Mouse (Mus musculus) frontal cortex, postnatal 10 days (tissue): Measurements from ENCODE around the gene Cdc42ep2.
"Not testable (repeated sequence)": the region's sequence is repeated elsewhere in the genome, so short reads cannot be mapped to it uniquely, and the experiment has no call there.

Source experiments
- DNase-seq, 2 experiments: peaks; one replicate each; pipeline ENCODE4 v3.0.0; 2022; ENCODE audit warnings: low spot score in 2 of 2, mixed read lengths in 1 of 2

Gene Cdc42ep2

DNA sequence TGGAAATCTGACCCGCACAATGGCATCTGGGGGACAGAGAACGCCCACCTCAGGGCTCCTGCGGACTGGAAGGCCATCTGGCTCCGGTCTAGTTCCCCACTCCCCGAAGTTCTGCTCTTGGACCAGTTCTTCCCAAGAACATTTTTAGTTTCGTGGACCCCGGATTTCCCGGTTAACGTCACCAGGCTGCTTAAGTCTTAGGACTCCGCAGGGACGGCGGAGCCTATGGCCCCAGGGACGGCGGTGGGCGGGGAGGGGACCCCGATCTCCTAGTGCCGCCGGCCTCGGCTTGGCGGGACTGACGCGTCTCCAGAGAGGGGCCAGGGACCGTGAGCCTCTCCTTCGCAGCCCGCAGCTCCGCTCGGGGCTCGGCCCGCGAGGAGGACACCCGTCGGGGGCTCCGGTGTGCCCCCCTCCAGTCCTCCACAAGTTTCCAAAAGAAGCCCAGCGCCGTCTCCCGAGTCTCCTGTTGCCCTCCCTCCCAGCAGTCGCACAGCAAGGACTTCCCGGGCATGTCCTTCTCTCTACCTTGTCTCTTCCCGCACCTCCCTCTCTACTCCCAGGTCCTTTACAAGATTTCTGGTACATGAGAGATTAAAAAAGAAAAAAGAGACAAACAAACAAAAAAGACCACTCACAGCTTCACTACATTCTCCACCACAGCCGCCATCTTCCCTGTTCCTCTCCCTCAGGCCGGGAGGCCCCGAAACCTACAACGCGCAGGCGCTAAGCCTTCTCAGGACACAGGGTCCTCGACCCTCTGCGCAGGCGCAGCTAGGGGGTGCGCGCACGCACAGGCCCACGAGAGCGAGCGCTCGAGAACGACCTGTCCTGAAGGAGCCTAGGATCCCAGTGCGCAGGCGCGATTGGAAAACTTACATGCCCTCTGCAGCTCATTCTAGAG, 12.3 kb downstream of the Cdc42ep2 start:
- peak; percentile 98 to 99 for DNase-seq

DNA sequence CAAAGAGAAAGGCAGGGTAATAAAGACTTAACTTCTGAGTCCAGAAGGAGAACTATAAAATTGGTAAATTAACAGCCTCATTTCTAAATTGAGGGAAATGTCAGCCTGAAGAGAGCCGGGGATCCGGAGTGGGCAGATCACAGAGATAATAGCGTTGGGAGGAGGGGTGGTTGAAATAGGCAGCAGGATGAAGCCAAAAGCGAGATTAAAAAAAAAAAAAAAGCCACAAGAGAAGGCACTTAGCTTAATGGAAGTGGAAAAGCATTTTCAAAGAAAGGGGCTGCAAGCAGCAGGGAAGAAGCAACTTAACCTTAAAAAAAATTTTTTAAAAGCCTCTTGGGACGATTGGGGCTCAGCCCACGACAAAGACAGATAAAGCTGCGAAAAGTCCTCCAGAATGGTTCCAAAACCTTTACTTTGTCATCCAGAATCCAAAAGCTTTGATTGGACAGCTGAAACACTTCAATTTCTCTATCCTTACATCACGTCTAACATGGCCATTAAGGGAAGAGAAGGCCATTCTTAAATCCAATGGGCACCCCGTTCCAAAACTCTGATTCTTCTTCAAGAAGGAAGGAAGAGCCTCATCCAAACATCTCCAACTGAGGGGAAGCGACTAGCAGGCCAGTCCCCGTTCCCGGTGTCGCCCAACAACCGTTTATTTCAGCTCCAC, 13.1 kb downstream of the Cdc42ep2 start:
- DNase-seq = no peak

DNA sequence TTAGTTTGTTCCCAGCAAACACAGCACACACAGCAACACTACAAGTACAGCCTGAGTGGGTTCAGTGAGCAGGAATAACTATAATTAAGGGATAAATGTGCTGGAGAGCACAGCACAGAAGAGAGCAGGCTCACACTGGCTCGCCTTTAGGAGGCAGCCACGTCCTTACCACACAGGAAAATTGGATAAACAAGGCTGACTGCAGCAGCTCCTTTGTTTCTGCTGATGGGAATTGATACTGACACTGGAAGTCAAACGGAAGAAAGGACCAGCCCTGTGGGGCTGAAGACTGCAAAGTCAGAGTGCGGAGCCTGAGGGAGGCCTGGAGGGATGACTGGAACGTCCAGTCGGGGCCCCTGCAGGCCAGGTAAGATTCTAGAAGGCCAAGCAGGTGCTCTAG, 14.4 kb downstream of the Cdc42ep2 start:
- no peak for DNase-seq

DNA sequence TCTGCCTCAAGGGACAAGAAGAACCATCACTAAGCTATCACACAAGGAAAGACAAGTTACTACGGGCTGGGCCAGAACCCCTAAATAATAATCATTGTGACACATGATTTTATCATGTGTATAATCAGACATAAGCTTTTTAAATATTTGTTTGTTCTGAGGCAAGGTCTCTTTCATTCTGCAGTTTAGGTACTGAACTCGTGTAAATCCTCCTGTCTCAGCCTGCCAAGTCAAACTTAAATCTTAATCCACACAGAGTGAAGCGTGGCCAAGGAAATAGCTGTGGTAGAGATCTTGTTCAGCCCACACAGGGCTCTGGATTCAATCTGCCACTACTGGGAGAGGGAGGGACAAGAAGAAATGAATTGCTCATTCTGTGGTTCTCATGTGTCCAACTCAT, 17.3 kb downstream of the Cdc42ep2 start:
- no peak for DNase-seq

DNA sequence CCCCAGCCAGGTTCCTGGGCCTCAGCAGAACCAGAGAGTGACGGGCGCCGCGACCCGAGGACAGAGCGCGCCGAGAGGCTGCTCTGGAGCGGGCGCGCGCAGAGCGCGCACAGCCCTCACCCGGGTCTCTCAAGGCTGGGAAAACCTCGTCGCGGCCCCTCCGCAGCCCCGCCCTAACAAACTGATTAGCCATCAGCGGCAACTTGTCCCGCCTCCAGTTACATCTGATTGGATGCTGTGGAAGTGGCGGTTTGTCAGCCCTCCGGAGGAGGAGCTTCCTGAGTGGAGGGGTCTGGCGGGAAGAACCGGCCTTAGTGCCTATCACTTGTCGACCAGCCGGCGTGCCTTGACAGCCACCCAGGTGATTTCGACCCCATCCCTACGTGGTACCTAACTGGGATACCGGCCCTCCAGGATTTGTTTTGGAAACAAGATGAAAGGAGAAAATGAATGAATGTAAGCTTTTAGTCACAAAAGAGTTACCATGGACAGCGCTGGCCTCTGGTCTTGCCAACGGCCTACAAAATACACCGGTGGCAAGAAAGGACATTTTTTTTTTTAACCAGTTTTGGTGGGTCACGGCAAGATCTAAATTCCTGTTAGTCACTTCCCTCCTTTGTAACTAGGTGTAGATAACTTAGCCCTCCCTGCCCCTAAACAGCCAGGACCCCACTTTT, 30.5 kb downstream of the Cdc42ep2 start, which contains the start of gene Tigd3:
Tigd3 (minus strand) TSS at position 148 of the 677 bp plus-strand sequence.
- peak; percentile 93 to 95 for DNase-seq

DNA sequence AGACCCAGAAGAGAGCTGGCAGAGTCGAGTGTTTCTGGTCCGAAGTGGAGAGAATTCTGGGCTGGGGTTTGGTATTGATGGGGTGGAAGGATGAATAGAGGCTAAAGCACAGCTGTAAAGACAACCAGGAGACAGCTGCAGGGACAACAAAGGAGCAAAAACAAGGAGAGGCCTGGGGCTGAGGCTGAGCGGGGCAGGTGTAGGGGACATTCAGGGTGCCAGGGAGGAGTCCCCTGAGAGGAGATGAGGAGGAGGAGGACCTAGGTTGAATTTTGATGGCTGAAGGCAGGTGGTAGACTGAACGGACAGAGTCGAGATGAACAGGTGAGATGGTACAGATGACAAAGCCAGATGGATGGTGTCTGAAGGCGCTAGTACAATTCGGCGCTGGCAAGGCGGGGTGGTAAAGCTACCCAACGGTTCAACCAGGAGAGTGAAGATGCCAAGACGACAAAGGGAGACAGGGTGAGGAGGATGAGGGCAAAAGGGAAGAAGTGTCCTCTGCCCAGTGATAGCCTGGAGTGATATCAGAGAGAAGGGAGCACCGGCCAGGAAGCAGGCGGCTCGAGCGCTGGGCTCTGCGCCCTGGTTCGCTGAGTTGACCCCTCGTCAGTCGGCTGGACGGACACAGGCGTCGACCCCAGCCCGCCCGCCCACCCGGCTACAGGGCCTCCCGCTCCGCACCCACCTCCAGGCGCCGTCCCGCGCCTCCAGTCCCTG, 31.2 kb downstream of the Cdc42ep2 start:
- DNase-seq = no peak

DNA sequence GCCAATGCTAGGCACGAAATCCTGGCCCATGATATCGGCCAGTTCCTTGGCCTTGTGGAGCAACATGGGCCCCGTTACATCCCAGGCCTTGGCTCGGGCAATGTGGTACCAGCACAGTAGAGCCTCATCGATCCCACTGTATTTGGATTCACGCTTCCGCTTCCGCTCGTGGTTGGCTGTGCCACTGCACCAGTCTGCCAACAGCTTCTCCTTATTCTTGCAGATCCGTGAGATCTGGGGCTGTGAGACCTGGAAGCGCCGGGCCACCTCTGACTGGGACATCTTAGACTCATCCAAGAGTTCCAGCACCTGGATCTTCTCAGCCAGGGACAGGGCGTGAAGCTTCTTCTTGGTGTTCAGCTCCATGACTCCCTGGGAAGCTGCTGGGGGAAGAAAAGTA, 31.9 kb downstream of the Cdc42ep2 start:
- DNase-seq = no peak

DNA sequence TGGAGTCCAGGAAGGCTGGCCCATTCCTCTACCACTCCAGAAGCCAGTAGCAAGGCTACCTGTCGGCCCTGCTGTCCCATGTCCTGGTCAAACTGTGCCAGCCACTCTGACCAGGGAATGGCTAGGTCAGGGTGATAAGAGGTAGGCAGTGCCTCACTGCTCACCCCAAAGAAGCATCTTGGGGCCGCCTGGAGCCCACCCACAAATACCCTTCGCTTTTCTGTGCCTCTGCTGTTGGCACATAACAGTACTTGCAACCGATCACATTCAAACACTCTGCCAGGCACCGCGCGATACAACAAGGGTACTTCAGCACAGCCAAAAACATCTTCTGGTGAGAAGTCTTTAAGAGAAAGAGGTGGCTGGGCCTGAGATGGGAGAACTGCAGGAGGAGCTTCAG, 32.4 kb downstream of the Cdc42ep2 start:
- no peak for DNase-seq

DNA sequence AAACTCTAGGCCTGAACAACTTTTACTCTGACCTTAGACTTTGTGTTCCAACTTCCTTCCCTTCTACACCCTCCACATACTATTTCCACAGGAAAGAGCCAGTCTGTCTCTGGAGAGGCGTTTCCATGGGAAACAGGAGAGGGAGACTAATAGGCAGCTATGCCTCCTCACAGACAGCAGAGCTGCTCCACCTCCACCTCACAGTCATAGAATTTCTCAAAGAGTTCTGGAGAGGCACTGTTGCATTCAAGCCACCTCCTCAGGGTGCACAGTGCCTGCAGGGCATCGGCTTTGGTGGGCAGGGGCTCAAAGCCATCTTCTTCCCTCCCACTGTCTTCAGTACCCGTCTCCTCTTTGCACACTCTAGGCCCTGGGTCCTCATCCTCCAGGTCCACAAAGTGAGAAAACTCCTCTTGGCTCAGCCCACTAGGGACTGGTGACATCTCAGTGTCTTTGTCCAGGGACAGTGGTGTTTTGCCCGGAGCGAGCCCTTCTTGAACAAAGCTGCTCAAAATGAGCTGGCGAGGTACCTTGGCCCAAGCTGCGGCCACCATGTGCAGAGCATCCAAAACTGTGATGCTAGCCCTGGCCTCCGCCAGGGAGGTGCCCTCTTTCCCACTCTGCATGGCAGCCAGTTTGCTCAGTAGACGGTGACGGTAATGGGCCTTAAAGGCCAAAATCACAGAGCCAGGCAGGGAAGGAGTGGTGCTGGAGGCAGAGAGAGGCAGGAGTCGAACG, 32.9 kb downstream of the Cdc42ep2 start:
- no peak for DNase-seq

DNA sequence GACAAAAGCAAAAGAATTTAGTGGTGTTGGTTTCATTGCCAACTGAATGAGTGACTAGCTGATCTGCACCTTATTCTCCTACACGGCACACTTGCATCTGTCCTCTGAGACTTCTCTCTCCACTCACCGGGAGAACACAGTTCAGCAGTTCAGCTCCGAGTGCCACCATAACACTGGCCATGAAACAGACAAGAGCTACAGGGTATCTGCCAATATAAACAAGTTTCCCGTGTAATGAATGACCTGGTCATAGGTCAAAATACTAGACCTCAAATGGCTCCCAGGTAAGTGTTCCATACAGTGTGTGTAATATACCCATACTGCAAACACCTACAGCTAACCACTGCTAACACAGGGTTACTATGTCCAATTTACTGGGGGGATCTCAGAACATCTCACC, 35.4 kb downstream of the Cdc42ep2 start:
- no peak for DNase-seq

DNA sequence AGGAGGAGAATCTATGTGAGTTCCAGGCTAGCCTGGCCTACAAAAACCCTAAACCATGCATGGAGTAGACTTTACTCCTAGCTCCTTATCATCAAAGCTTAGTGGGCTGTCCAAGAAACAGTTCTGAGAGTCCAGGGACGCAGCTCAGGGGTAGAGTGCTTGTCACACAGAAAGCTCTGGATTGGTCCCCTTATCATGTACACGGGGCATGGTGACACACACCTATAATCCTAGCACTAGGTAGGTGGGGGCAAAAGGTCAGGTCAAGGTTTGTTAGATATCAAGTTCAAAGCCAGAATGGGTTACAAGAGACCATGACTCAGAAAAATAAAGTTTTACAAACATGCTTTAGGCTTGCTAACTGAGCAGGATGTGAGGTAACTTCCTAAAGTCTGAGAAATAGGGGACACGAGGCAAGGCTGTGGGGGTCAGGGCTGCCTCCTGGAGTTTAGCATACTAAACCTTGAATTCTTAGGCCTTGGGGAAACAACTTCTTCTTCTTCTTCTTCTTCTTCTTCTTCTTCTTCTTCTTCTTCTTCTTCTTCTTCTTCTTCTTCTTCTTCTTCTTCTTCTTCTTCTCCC, 37.3 kb downstream of the Cdc42ep2 start:
- DNase-seq = no peak

DNA sequence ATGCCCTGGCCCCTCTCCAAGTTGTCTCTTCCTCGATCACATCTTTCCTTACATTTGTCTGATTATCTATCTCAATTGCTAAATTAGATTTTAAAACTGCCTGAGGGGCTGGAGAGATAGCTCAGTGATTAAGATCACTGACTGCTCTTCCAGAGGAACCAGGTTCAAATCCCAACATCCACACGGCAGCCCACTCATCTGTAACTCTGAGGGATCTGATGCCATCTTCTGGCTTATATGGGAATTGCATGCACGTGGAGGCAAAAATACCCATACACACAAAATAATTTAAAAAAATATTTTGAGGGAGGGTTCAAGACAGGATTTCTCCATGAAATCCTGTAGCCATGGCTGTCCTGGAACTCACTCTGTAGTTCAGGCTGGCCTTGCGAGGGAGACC, 38.8 kb downstream of the Cdc42ep2 start:
- no peak for DNase-seq

DNA sequence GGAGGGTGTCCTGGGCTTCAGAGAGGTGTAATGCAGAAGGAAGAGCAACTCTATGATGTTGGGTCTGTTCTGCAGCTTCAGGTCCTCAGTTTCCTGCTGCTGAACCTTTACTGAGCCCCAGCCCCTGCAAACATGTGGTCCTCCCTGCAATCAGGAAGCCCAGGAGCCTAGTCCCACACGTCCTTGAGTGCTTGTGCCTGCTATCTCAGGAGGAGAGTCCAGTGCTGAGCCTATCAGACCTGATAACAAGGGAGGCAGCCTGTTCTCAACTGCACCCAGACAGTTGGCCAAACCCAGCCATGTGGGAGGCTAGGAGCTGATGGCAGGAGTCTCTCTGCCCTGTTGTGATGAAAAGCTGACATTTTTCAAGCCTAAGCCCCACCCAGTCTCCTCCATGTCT, 40.7 kb downstream of the Cdc42ep2 start:
- DNase-seq = no peak

DNA sequence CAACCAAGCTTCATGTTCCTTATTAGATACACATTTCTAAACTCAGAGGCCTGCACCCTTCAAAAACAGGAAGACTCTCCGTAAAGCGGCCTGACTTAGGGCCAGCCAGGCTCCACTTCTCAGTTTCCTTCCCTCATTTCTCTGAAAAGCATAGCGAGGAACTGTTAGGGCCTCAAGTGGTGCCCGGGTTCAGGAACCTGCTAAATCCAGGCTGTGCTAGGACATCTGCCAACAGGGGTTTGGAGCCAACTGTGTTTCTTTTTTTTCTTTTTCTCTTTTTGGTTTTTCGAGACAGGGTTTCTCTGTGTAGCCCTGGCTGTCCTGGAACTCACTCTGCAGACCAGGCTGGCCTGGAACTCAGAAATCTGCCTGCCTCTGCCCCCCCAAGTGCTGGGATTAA, 42.5 kb downstream of the Cdc42ep2 start:
- not testable (repeated sequence) for DNase-seq

DNA sequence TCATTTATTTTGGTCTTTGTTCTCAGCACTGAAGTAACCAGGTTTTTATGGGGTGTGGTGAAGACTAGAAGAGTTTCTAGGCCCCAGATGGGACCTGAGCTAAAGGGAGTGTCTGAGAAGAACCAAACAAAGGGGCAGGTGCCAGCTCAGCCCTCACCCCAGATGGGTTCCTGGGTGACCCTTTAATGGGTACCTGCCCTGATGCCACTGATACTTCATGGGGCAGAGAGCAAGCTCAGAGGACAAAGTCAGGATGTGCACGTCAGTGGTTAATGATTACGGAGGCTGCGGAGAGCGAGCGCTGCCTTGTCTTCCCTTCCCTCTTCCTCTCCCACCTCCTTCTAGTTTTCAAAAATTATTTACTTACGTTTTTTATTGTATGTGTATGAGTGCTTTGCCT, 43.5 kb downstream of the Cdc42ep2 start:
- DNase-seq = no peak

DNA sequence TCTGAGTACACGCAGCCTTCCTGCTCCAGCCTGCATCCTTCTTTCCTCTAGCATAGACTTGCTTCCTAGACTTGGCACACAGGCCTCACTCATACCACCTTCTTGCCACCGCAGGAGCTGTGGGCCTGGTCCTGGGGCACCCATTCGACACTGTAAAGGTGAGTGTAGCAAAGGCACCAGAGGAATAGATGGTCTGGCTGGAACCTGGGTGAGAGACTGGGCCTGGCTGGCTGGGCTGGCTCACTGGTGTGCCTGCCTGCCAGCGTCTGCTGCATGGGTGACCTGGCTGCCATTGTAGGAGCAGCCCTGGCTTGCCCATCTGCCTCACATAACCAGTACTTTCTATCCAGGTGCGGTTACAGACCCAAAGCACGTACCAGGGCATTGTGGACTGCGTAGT, 44.9 kb downstream of the Cdc42ep2 start:
- DNase-seq = no peak

DNA sequence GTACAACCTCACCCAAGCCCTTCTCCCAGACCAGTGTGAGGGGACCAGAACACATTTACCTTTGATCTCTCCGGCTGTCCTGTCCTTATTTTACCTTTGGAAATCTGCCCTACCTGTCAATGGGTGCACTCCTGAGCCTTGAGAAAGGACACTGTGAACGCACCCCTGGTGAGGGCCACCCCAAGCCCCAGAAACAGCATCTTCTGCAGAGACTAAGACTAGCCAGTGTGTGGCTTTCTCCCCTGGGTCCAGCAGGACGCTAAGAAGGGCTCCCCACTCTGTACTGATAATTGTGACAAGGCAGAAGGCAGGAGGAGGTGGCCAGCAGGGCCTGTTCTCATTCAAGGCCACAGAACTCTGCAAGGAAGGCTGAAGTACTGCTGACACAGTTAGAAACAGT, 45.7 kb downstream of the Cdc42ep2 start:
- DNase-seq = no peak

DNA sequence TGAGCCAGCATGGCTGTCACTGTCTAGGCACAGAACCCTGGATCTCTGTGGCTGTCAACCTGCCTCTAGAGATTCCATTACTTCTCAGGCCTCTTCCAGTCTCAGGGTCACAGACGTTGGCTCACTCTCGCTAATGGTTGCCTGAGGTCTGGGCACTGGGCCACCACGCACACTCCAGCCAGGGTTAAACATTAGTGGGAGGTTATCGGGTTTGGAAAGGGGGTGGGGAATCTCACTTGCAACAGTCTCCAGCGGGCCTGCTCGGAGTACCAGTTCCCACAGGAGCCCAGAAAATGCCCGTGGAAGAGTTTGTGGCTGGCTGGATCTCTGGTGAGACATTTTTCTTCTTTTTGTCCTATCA, 46.3 kb downstream of the Cdc42ep2 start:
- DNase-seq = no peak

DNA sequence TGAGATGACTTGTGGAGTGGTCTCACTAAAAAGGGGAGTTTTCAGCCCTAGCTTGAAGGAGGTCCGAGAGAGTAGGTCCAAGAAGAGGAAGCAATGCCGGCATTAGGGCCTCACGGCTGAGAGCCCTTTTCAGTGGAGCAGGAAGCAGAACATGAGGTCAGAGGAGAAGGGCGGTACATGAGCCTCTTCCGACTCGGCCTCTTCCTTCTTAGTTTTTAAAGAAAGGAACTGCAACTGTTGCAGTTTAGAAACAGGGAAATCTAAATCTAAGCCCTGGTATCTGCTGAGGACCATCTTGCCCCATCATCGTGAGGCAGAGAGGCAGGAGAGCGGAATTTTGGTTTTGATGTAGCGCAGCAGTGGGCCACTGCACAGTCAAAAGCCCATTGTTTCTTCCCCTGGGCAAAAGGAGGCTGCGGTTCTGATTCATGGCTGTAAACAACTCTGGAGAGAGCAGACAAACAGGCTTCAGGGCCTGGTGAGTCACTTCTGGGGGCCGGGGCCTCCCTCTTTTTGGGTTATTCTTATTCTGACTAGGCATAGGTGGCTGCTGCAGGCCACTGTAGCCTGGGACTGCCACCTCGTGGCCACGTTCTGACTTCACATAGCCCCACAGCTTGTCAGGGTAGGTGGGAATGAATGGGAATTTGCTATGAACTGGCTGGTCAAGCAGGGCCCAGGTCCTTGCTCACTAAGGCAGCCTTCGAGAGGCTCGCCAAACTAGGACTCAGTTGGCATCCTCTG, 46.8 kb downstream of the Cdc42ep2 start, which contains the start of gene Slc25a45:
Slc25a45 (plus strand) TSS at position 191 of the 744 bp plus-strand sequence.
- peak; percentile 67 to 69 for DNase-seq

DNA sequence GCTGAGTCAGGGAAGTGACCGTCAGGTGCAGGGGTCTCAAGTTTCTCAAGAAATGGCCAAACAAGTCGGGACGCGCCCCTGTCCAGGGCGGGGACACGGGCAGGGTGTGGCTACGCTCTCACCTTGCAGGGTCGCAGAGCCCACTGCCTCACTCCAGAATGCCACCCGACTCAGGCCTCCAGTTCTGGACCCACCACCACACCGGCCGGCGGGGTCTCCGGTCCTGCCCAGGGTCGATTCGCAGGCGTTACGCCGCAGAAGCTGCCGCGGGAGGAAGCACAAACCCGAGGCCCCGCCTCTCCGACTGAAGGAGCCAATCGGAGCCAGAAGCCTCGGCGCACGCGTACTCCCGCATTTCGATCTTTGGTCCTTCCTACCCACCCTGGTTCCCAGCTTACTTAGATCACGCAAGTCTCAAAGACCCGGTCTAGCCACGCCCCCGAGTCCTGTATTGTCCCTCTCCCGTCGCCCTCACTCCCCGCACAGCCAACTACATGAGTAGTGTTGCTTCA, 49.6 kb downstream of the Cdc42ep2 start, which contains the start of gene Frmd8:
Frmd8 (minus strand) TSS at position 306 of the 512 bp plus-strand sequence.
- DNase-seq = peak; percentile 87 to 91
